Mouse (Mus musculus) midbrain, embryonic 14.5 days (tissue): ENCODE results near the gene 4930564D02Rik. TPM values are rescaled to one million over a fixed set of nuclear protein-coding genes. Genes with fewer than 3 reads are reported as not detected.

Experiments used
- ATAC-seq: fragments of 200-750 bp; cut with Nextera tagmentation; 2 replicates; pipeline ENCODE4 v1.8.0; 2017; ENCODE audit warnings: moderate number of reproducible peaks, moderate library complexity; ENCODE audit not compliant: low FRiP score, low TSS enrichment
- DNase-seq: peaks from one replicate; pipeline ENCODE4 v3.0.0-alpha.2; 2015
- H3K27ac ChIP-seq: fragments of 300-500 bp; sonication (generic); replicated peaks from 2 replicates; pipeline ENCODE4 v1.5.1; 2014; ENCODE audit warnings: mild to moderate bottlenecking, low read depth, low read length, moderate library complexity
- H3K27me3 ChIP-seq: fragments of 300-500 bp; sonication (generic); 2 replicates; pipeline ENCODE4 v1.6.1; 2014; ENCODE audit warnings: low read length, control low read depth, mixed read lengths; ENCODE audit not compliant: control insufficient read depth, insufficient read depth
- H3K36me3 ChIP-seq: fragments of 300-500 bp; sonication (generic); 2 replicates; pipeline ENCODE4 v1.6.1; 2014; ENCODE audit warnings: low read length, control low read depth; ENCODE audit not compliant: control insufficient read depth, insufficient read depth
- H3K4me1 ChIP-seq: fragments of 300-500 bp; sonication (generic); 2 replicates; pipeline ENCODE4 v1.6.1; 2014; ENCODE audit warnings: mild to moderate bottlenecking, antibody characterized with exemption, low read length, control low read depth; ENCODE audit not compliant: control insufficient read depth, insufficient read depth
- H3K4me2 ChIP-seq: fragments of 300-500 bp; sonication (generic); 2 replicates; pipeline ENCODE4 v1.6.1; 2014; ENCODE audit warnings: mild to moderate bottlenecking, low read length, moderate library complexity
- H3K4me3 ChIP-seq: fragments of 300-500 bp; sonication (generic); replicated peaks from 2 replicates; pipeline ENCODE4 v1.5.1; 2014; ENCODE audit warnings: low read depth, low read length
- H3K9ac ChIP-seq: fragments of 300-500 bp; sonication (generic); replicated peaks from 2 replicates; pipeline ENCODE4 v1.6.1; 2014; ENCODE audit warnings: mild to moderate bottlenecking, low read length, moderate library complexity
- H3K9me3 ChIP-seq: fragments of 300-500 bp; sonication (generic); 2 replicates; pipeline ENCODE4 v1.6.1; 2016; ENCODE audit warnings: low read length, control low read depth, mixed read lengths; ENCODE audit not compliant: control insufficient read depth
- WGBS: fragments of 180-500 bp; shearing (Covaris S2); extraction: QIAGEN DNeasy Blood & Tissue Kit; methylation state at CpG from one replicate; pipeline ENCODE4 v1.1.7; 2014; 5-methylcytosine and 5-hydroxymethylcytosine counted together
- polyA plus RNA-seq: library from polyadenylated mRNA; unstranded; fragments of >200 nt; fragmentation: Nextera tagmentation; extraction: Ambion mirVana; gene quantifications from 2 replicates; pipeline ENCODE4 v1.2.1, GENCODE M21; 2014

Gene 4930564D02Rik
- polyA plus RNA-seq, 1 experiment from 2014 or later: not detected

GRCm38 (mm10) chr3:105061991-105062390 is 4.7 kb upstream of the 4930564D02Rik start:
- Histone ChIP-seq H3K4me2 (no peak overlapping the region), H3K27ac (no peak overlapping the region), H3K4me3 (no peak overlapping the region), H3K9me3 (no peaks in the 10 kb centered on the region), H3K27me3 (no peaks in the 10 kb centered on the region), H3K9ac (no peak overlapping the region), H3K36me3 (no peaks in the 10 kb centered on the region), H3K4me1 (no peaks in the 10 kb centered on the region)
- ATAC-seq (no peak), DNase-seq (no peak)
- WGBS: 76% methylated on average over 1 of the region's 1 CpGs

DNA sequence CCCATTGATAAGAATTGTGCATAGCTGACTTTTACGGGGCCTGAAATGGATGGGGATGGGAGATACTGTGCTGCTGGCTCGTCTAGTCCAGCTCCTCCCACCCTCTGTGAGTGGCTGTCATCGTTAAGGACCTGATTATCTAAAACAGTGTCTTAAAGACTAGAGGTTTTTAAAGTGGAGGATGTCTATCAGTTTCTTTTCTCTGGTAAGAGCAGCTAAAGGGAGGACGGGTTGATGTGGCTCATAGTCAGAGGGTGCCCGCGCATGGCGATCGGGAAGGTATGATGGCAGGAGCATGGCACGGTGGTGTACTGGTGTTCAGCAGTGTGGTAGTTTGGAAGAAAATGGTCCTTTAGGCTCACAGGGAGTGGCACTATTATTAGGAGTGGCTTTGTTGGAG is 4.0 kb upstream of the 4930564D02Rik start:
- no peak for ATAC-seq
- Histone ChIP-seq H3K36me3 (no peaks in the 10 kb centered on the region), H3K4me3 (no peak overlapping the region), H3K27me3 (no peaks in the 10 kb centered on the region), H3K4me1 (no peaks in the 10 kb centered on the region), H3K9ac (no peak overlapping the region), H3K27ac (no peak overlapping the region), H3K9me3 (no peaks in the 10 kb centered on the region), H3K4me2 (no peak overlapping the region)
- DNase-seq: no peak
- WGBS: 84% methylated on average over 9 of the region's 9 CpGs

GRCm38 (mm10) chr3:105070553-105070952 is 3.9 kb downstream of the 4930564D02Rik start:
- Histone ChIP-seq H3K4me1 (no peaks in the 10 kb centered on the region), H3K9me3 (no peaks in the 10 kb centered on the region), H3K36me3 (no peaks in the 10 kb centered on the region), H3K27me3 (no peaks in the 10 kb centered on the region), H3K9ac (no peak overlapping the region), H3K4me3 (no peak overlapping the region), H3K4me2 (no peak overlapping the region), H3K27ac (no peak overlapping the region)
- DNase-seq: no peak
- 78% methylated on average over 8 of the region's 8 CpGs for WGBS
- no peak for ATAC-seq

- WGBS: 94% methylated on average over 5 of the region's 5 CpGs
- no peak overlapping the region for H3K27ac ChIP-seq
- ATAC-seq (no peak), DNase-seq (no peak)
- no peak overlapping the region for H3K4me3 ChIP-seq
- no peak overlapping the region for H3K4me2 ChIP-seq
- H3K36me3 ChIP-seq: no peaks in the 10 kb centered on the region
- H3K9ac ChIP-seq: no peak overlapping the region
- H3K9me3 ChIP-seq: no peaks in the 10 kb centered on the region
- H3K4me1 ChIP-seq: no peaks in the 10 kb centered on the region
- no peaks in the 10 kb centered on the region for H3K27me3 ChIP-seq
Observed at GRCm38 (mm10) chr3:105071251-105071650, 4.6 kb downstream of the 4930564D02Rik start.

GRCm38 (mm10) chr3:105072536-105072935 is 5.9 kb downstream of the 4930564D02Rik start:
- no peaks in the 10 kb centered on the region for H3K9me3 ChIP-seq
- no peak overlapping the region for H3K4me3 ChIP-seq
- WGBS: 91% methylated on average over 10 of the region's 10 CpGs
- H3K27me3 ChIP-seq: no peaks in the 10 kb centered on the region
- no peak overlapping the region for H3K4me2 ChIP-seq
- DNase-seq: no peak
- H3K4me1 ChIP-seq: no peaks in the 10 kb centered on the region
- H3K27ac ChIP-seq: no peak overlapping the region
- H3K36me3 ChIP-seq: no peaks in the 10 kb centered on the region
- H3K9ac ChIP-seq: no peak overlapping the region
- no peak for ATAC-seq

DNA sequence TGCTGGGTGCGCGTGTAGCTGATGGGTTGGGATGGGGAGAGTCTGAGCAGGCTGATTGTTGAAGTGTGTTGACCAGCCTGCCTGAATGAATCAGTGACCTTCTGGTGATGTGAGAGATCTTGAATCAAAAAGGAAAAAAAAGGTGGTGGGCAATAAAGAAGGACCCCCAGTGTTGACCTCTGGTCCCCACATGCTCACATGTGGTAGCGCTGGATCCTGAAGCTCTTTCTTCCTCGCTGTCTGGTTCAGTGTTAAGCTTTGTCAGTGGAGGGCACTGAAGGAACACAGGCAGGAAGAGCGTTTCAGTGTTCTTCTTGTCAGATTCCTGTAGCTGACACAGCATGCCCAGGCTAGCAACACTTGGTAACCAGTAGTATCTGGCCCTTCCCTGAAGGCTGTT is 9.2 kb downstream of the 4930564D02Rik start:
- Histone ChIP-seq H3K4me2 (no peak overlapping the region), H3K4me1 (no peaks in the 10 kb centered on the region), H3K4me3 (no peak overlapping the region), H3K9me3 (no peaks in the 10 kb centered on the region), H3K9ac (no peak overlapping the region), H3K27me3 (no peaks in the 10 kb centered on the region), H3K27ac (no peak overlapping the region), H3K36me3 (no peaks in the 10 kb centered on the region)
- no peak for DNase-seq
- 95% methylated on average over 5 of the region's 5 CpGs for WGBS
- ATAC-seq: no peak

- Histone ChIP-seq H3K4me1 (no peaks in the 10 kb centered on the region), H3K9ac (no peak overlapping the region), H3K27ac (no peak overlapping the region), H3K4me2 (no peak overlapping the region), H3K36me3 (no peaks in the 10 kb centered on the region), H3K27me3 (no peaks in the 10 kb centered on the region), H3K9me3 (no peaks in the 10 kb centered on the region), H3K4me3 (no peak overlapping the region)
- DNase-seq: peak; percentile 91
- 16% methylated on average over 7 of the region's 7 CpGs for WGBS
- peak; percentile 86 for ATAC-seq
Observed at GRCm38 (mm10) chr3:105078231-105078826, 11.7 kb downstream of the 4930564D02Rik start.

DNA sequence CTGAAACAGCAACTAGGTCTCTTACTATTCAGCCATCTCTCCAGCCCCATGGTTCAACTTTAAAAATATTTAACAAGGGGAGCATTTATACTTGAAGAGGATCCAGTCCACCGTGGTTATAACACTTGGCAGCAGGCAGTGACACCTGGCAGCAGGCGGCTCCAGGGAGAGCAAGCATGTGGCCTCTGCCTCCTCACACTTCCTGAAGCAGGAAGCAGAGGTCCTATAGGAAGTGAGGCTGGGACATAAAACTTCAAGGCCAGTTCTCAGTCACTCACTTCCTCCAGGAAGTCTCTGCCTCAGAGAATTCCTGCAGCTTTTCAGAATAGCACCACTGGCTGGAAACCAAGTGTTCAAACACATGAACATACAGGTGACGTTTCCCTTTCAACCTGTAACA is 20.7 kb downstream of the 4930564D02Rik start:
- Histone ChIP-seq H3K36me3 (no peaks in the 10 kb centered on the region), H3K4me1 (no peaks in the 10 kb centered on the region; the same call in 1 of the 2 replicates), H3K4me2 (no peak overlapping the region), H3K27ac (no peak overlapping the region), H3K4me3 (no peak overlapping the region), H3K9ac (no peak overlapping the region), H3K27me3 (no peaks in the 10 kb centered on the region), H3K9me3 (no peaks in the 10 kb centered on the region)
- DNase-seq (no peak), ATAC-seq (no peak)
- 80% methylated on average over 3 of the region's 3 CpGs for WGBS

DNA sequence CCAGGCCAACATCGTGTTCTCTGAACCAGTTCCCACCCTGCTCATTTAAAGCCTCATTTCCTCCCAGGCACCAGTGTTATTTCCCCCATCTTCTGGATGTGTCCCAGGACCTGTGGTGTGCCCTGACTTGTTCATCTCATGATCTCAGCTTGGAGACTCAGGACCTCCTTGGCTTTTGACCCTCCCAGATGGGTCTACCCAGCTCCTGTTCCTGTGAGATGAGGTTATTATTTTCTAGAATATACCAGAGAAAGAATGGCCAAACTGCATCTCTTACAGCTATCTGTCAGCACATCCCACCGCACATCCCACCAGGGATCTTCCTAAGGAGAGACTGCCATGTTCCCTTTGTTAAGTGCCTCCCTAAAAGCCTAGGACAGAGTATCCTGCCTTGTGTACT is 22.0 kb downstream of the 4930564D02Rik start:
- Histone ChIP-seq H3K4me2 (no peak overlapping the region), H3K4me1 (peaks cover 3% of the 10 kb centered on the region; the same call in 1 of the 2 replicates), H3K27ac (no peak overlapping the region), H3K9me3 (no peaks in the 10 kb centered on the region), H3K36me3 (no peaks in the 10 kb centered on the region), H3K4me3 (no peak overlapping the region), H3K27me3 (no peaks in the 10 kb centered on the region), H3K9ac (no peak overlapping the region)
- DNase-seq (no peak), ATAC-seq (no peak)
- 86% methylated on average over 2 of the region's 2 CpGs for WGBS
